Mouse (Mus musculus) A20 (cell line): ENCODE data around the gene Rac1.
A peak's percentile ranks its signal among the peaks of the same experiment; 100 is the strongest.
"Not testable (repeated sequence)": the region's sequence is repeated elsewhere in the genome, so short reads cannot be mapped to it uniquely, and the experiment has no call there.

Experiments
- DNase-seq: peaks from one replicate; pipeline ENCODE4 v3.0.0-alpha.2; 2011; ENCODE audit warnings: low read depth, low spot score

The Rac1 gene

GRCm38 (mm10) chr5:143527486-143528307, at the start of gene Rac1:
TSS of gene Rac1 (minus strand) at chr5:143528036.
- DNase-seq: peak; percentile 88

- DNase-seq: no peak
These were observed 46.7 kb upstream of the Rac1 start for GRCm38 (mm10) chr5:143574261-143575178.

- no peak for DNase-seq
These were observed 45.2 kb upstream of the Rac1 start for GRCm38 (mm10) chr5:143573067-143573466.

- DNase-seq: no peak
These were observed 44.4 kb upstream of the Rac1 start for GRCm38 (mm10) chr5:143572195-143572594.

- peak; percentile 81 for DNase-seq
These were observed 40.0 kb upstream of the Rac1 start for GRCm38 (mm10) chr5:143567860-143568259.

GRCm38 (mm10) chr5:143567258-143567670, 39.4 kb upstream of the Rac1 start:
- DNase-seq: no peak

- DNase-seq: not testable (repeated sequence)
These were observed 39.0 kb upstream of the Rac1 start for GRCm38 (mm10) chr5:143566804-143567203.

GRCm38 (mm10) chr5:143561544-143562185, 33.8 kb upstream of the Rac1 start:
- DNase-seq: no peak

- DNase-seq: no peak
These were observed 33.2 kb upstream of the Rac1 start for GRCm38 (mm10) chr5:143561009-143561408.

- DNase-seq: no peak
These were observed 30.9 kb upstream of the Rac1 start for GRCm38 (mm10) chr5:143558731-143559130.

GRCm38 (mm10) chr5:143555233-143555632, 27.4 kb upstream of the Rac1 start:
- no peak for DNase-seq

- DNase-seq: no peak
These were observed 25.1 kb upstream of the Rac1 start for GRCm38 (mm10) chr5:143552911-143553310.

- DNase-seq: peak; percentile 49
These were observed 21.1 kb upstream of the Rac1 start for GRCm38 (mm10) chr5:143548922-143549321.

- peak; percentile 97 for DNase-seq
These were observed 20.6 kb upstream of the Rac1 start for GRCm38 (mm10) chr5:143548401-143548846.

GRCm38 (mm10) chr5:143547866-143548265, 20.0 kb upstream of the Rac1 start:
- DNase-seq: peak; percentile 68

- DNase-seq: peak; percentile 90
These were observed 19.5 kb upstream of the Rac1 start for GRCm38 (mm10) chr5:143547384-143547783.

- DNase-seq: no peak
These were observed 11.3 kb upstream of the Rac1 start for GRCm38 (mm10) chr5:143539111-143539510.

- DNase-seq: no peak
These were observed 9.2 kb upstream of the Rac1 start for GRCm38 (mm10) chr5:143537022-143537421.

GRCm38 (mm10) chr5:143534922-143535321, 7.1 kb upstream of the Rac1 start:
- no peak for DNase-seq

- no peak for DNase-seq
These were observed 2.9 kb upstream of the Rac1 start for GRCm38 (mm10) chr5:143530715-143531114.

- no peak for DNase-seq
These were observed 460 bp upstream of the Rac1 start for GRCm38 (mm10) chr5:143528308-143528683.
